Mouse (Mus musculus): ENCODE measurements around the gene Dync2li1. TPM values are rescaled to one million over a fixed set of nuclear protein-coding genes. Genes with fewer than 3 reads are reported as not detected.

The Dync2li1 gene
- total and polyA plus RNA-seq, 3 experiments: 2.7 to 3.5 (median 2.9) TPM

DNA sequence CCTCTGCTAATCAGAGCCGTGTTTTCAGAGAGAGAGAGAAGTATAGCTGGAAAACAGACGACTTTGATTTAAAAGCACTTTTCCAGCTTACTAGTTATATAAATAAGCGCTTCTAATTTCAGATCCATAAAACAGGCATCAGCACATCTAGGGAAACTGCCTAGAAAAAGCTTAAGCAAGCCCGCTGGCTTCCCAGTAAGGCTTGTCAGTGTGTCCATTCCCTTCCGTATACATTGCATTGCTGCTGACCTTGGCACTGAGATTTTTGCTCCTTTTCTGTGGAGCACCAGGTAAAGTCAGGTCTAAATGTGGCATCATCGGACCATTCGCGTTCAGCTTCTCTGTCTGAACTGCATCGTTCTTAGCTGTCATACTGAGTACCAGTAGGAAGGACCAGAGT, 16.0 kb downstream of the Dync2li1 start:
- no peak overlapping the region for H3K4me3 ChIP-seq
- H3K9ac ChIP-seq (ENCODE audit: low read depth, low read length): no peak overlapping the region
- no peak for TF ChIP-seq EP300 (IDR thresholded peaks at IDR 0.05; ENCODE audit: insufficient read depth, low read depth, low read length)
- TF ChIP-seq CTCF (IDR thresholded peaks at IDR 0.05): no peak
- no peak for TF ChIP-seq POLR2A (IDR thresholded peaks at IDR 0.05; ENCODE audit: insufficient read depth, low read depth, low read length)
- no peak for DNase-seq
- H3K79me2 ChIP-seq (replicated peaks; ENCODE audit: control insufficient read depth, insufficient read depth, low read length): no peaks in the 10 kb centered on the region
- H3K4me1 ChIP-seq (ENCODE audit: control insufficient read depth, insufficient read depth, low read length): peaks cover 8% of the 10 kb centered on the region
- no peaks in the 10 kb centered on the region for H3K27me3 ChIP-seq (ENCODE audit: control insufficient read depth, insufficient read depth, low read length)
- no peak overlapping the region for H3K27ac ChIP-seq
- intact Hi-C loops (cut with DNase I): no loop called here
- no peaks in the 10 kb centered on the region for H3K36me3 ChIP-seq (ENCODE audit: control insufficient read depth, insufficient read depth, low read length)
- WGBS: 90% methylated on average over 9 of the region's 9 CpGs

DNA sequence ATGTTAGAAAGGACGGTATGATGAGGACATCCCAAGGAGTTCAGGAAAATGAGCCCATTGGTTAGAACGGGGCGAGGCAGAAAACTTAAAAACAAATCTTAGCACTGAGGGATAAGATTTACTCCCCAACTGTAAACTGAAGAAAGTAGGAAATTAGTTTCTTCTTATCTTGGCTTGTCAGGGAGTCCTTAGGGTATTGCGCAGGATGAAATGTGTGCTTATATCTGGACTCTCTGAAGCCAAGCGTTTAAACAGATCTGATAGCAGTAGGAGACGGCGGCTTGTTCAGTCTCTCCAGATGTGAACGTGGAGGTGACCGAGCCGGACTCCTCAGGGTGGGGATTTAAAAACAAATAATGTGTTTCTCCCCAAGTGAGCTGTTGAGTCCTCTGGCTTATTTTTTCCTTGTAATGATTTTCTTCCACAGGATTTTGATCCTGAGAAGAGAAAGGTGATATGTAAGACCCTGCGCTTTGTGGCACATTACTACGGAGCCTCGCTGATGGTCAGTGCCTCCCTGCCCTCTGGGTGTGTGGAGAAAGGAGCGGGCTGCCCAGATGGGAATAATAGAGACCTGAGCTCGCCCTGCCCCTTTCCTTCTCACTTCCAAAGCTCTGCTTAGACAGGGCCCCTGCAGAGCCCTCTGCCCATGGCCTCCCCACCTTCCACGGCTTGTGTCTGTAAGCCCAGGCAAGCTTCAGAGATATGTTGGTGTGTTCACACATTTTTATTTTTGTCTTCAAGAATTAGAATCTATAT, 18.2 kb downstream of the Dync2li1 start:
- intact Hi-C loops (cut with DNase I): no loop called here
- Histone ChIP-seq H3K36me3 (ENCODE audit: control insufficient read depth, insufficient read depth, low read length) (no peaks in the 10 kb centered on the region), H3K27me3 (ENCODE audit: control insufficient read depth, insufficient read depth, low read length) (no peaks in the 10 kb centered on the region), H3K79me2 (replicated peaks; ENCODE audit: control insufficient read depth, insufficient read depth, low read length) (no peaks in the 10 kb centered on the region), H3K9ac (ENCODE audit: low read depth, low read length) (no peak overlapping the region), H3K4me1 (ENCODE audit: control insufficient read depth, insufficient read depth, low read length) (peaks cover 5% of the 10 kb centered on the region), H3K4me3 (no peak overlapping the region), H3K27ac (no peak overlapping the region)
- 45% methylated on average over 16 of the region's 16 CpGs for WGBS
- no peak for DNase-seq
- TF ChIP-seq CTCF (IDR thresholded peaks at IDR 0.05): no peak
- no peak for TF ChIP-seq POLR2A (IDR thresholded peaks at IDR 0.05; ENCODE audit: insufficient read depth, low read depth, low read length)
- TF ChIP-seq EP300 (IDR thresholded peaks at IDR 0.05; ENCODE audit: insufficient read depth, low read depth, low read length): no peak

DNA sequence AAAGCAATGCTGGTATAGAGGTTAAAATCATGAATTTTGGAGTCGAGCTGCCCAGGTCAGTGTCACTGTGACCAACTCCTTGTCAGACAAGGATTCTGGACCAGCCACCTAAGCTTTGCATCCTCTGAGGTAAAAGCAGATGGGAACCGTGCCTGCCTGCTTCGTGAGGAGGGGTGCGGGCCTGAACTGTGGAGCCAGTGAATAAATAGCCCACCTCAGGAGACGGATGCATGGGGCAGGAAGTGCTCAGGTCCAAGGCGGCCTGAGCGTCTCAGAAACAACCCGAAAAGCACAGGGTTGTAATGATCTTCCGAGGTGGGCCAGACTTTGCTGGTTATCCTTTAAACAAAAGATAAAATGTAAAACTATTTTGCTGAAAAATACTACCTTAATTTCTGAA, 18.8 kb downstream of the Dync2li1 start:
- H3K36me3 ChIP-seq (ENCODE audit: control insufficient read depth, insufficient read depth, low read length): no peaks in the 10 kb centered on the region
- H3K4me3 ChIP-seq: no peak overlapping the region
- H3K4me1 ChIP-seq (ENCODE audit: control insufficient read depth, insufficient read depth, low read length): peaks cover 3% of the 10 kb centered on the region
- H3K9ac ChIP-seq (ENCODE audit: low read depth, low read length): no peak overlapping the region
- no peaks in the 10 kb centered on the region for H3K79me2 ChIP-seq (replicated peaks; ENCODE audit: control insufficient read depth, insufficient read depth, low read length)
- no peaks in the 10 kb centered on the region for H3K27me3 ChIP-seq (ENCODE audit: control insufficient read depth, insufficient read depth, low read length)
- TF ChIP-seq POLR2A (IDR thresholded peaks at IDR 0.05; ENCODE audit: insufficient read depth, low read depth, low read length) (no peak), CTCF (IDR thresholded peaks at IDR 0.05) (no peak), EP300 (IDR thresholded peaks at IDR 0.05; ENCODE audit: insufficient read depth, low read depth, low read length) (no peak)
- intact Hi-C loops (cut with DNase I): no loop called here
- H3K27ac ChIP-seq: no peak overlapping the region
- DNase-seq: no peak
- WGBS: 50% methylated on average over 9 of the region's 9 CpGs

DNA sequence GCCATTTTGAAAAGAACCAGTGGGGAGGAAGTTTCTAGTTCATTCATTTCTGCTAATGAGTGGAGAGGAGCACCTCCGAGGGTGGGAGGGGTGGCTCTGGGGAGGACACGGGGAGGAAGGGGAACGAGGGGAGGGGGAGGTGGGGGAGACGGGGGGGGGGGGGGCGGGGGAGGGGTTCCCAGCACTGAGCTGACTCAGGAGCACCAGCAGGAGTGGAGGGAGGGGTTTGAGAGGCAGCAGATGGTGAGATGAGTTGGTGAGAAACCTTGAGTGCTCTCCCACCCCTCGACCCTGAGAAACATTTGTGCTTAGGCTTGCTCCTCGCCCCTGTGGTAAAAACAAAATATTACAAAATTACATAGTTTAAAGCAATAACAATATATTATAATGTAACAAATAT, 19.6 kb downstream of the Dync2li1 start:
- Histone ChIP-seq H3K79me2 (replicated peaks; ENCODE audit: control insufficient read depth, insufficient read depth, low read length) (no peaks in the 10 kb centered on the region), H3K9ac (ENCODE audit: low read depth, low read length) (no peak overlapping the region), H3K27ac (no peak overlapping the region), H3K4me1 (ENCODE audit: control insufficient read depth, insufficient read depth, low read length) (peaks cover 3% of the 10 kb centered on the region), H3K4me3 (no peak overlapping the region), H3K36me3 (ENCODE audit: control insufficient read depth, insufficient read depth, low read length) (no peaks in the 10 kb centered on the region), H3K27me3 (ENCODE audit: control insufficient read depth, insufficient read depth, low read length) (no peaks in the 10 kb centered on the region)
- 28% methylated on average over 5 of the region's 7 CpGs for WGBS
- intact Hi-C loops (cut with DNase I): no loop called here
- no peak for DNase-seq
- TF ChIP-seq EP300 (IDR thresholded peaks at IDR 0.05; ENCODE audit: insufficient read depth, low read depth, low read length) (no peak), POLR2A (IDR thresholded peaks at IDR 0.05; ENCODE audit: insufficient read depth, low read depth, low read length) (no peak), CTCF (IDR thresholded peaks at IDR 0.05) (no peak)

DNA sequence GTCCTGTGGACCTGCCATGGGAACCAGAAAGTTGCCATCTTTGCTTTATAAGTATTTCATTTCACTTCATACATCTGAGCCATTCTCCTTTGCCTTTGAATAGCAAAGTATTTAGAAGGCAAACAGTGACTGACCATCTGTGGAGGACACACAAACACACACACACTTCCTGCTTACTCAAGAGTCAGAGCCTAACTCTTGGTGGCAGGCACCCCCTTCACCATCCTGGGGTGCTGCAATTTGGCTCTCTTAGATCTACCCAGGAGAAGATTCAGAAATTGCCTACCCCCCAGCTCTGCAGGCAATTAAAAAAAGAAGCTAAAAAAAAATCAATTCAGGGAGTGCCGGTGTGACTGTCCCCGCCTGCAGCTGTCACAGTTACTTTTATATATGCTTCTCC, 20.2 kb downstream of the Dync2li1 start:
- TF ChIP-seq POLR2A (IDR thresholded peaks at IDR 0.05; ENCODE audit: insufficient read depth, low read depth, low read length) (no peak), EP300 (IDR thresholded peaks at IDR 0.05; ENCODE audit: insufficient read depth, low read depth, low read length) (no peak), CTCF (IDR thresholded peaks at IDR 0.05) (no peak)
- no peak for DNase-seq
- no peak overlapping the region for H3K9ac ChIP-seq (ENCODE audit: low read depth, low read length)
- H3K27me3 ChIP-seq (ENCODE audit: control insufficient read depth, insufficient read depth, low read length): no peaks in the 10 kb centered on the region
- H3K4me3 ChIP-seq: no peak overlapping the region
- H3K27ac ChIP-seq: no peak overlapping the region
- peaks cover 3% of the 10 kb centered on the region for H3K4me1 ChIP-seq (ENCODE audit: control insufficient read depth, insufficient read depth, low read length)
- intact Hi-C loops (cut with DNase I): no loop called here
- no peaks in the 10 kb centered on the region for H3K79me2 ChIP-seq (replicated peaks; ENCODE audit: control insufficient read depth, insufficient read depth, low read length)
- 78% methylated on average over 2 of the region's 2 CpGs for WGBS
- no peaks in the 10 kb centered on the region for H3K36me3 ChIP-seq (ENCODE audit: control insufficient read depth, insufficient read depth, low read length)

DNA sequence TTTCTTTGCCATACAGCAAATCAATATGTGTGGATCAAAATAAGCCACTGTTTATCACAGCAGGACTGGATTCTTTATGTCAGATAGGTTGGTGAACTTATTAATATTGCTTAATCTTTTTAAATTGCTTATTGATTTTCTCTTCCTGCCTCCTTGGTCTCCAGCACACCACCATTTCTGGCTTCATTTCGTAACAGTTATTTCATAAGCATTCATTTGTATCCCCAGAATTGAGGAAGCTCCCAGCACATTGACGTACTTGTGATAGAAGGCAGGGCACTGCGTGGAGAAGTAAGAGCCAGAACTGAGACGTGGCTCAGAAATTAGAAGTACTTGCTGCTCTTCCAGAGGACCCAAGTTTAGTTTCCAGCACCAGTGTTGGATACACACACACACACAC, 21.3 kb downstream of the Dync2li1 start:
- 89% methylated on average over 4 of the region's 4 CpGs for WGBS
- no peak for TF ChIP-seq POLR2A (IDR thresholded peaks at IDR 0.05; ENCODE audit: insufficient read depth, low read depth, low read length)
- TF ChIP-seq CTCF (IDR thresholded peaks at IDR 0.05): no peak
- TF ChIP-seq EP300 (IDR thresholded peaks at IDR 0.05; ENCODE audit: insufficient read depth, low read depth, low read length): no peak
- no peaks in the 10 kb centered on the region for H3K27me3 ChIP-seq (ENCODE audit: control insufficient read depth, insufficient read depth, low read length)
- DNase-seq: no peak
- no peaks in the 10 kb centered on the region for H3K36me3 ChIP-seq (ENCODE audit: control insufficient read depth, insufficient read depth, low read length)
- no peaks in the 10 kb centered on the region for H3K79me2 ChIP-seq (replicated peaks; ENCODE audit: control insufficient read depth, insufficient read depth, low read length)
- no peak overlapping the region for H3K27ac ChIP-seq
- H3K4me1 ChIP-seq (ENCODE audit: control insufficient read depth, insufficient read depth, low read length): peaks cover 3% of the 10 kb centered on the region
- no peak overlapping the region for H3K4me3 ChIP-seq
- no peak overlapping the region for H3K9ac ChIP-seq (ENCODE audit: low read depth, low read length)
- intact Hi-C loops (cut with DNase I): no loop called here

Measured in heart, adult 2 months (tissue).